Mouse (Mus musculus): ENCODE measurements around the gene Washc4. TPM values are rescaled to one million over a fixed set of nuclear protein-coding genes. Genes with fewer than 3 reads are reported as not detected.
A peak's percentile ranks its signal among the peaks of the same experiment; 100 is the strongest.

Gene Washc4
- polyA plus RNA-seq, 1 experiment, result 3.9 TPM

DNA sequence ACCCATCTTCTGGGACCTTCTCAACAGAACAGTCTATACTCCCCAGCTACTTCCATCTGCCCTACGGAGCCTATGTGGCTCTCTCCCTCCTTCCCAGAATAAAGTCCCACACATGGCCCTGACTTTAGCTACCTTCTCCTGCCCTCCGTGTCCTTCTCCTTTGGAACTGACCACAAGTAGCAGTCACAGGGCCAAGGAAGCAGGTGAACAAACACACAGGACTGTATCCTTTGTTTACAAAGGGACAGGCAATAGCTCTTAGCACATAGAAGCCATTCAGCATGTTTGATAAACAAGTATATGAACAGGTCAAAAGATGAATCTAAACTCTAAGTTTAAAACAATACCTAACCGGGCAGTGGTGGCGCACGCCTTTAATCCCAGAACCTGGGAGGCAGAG lies 86.3 kb downstream of the Washc4 start:
- DNase-seq, result no peak
- peaks cover 2% of the 10 kb centered on the region for H3K4me1 ChIP-seq (ENCODE audit: control insufficient read depth, insufficient read depth, low read length)
- no peak overlapping the region for H3K4me3 ChIP-seq (replicated peaks; ENCODE audit: extremely low read depth, low read depth, low read length)
- no peak for TF ChIP-seq CTCF (IDR thresholded peaks at IDR 0.05; ENCODE audit: insufficient read depth, low read length)
- TF ChIP-seq POLR2A (IDR thresholded peaks at IDR 0.05; ENCODE audit: borderline replicate concordance, extremely low read depth, low read depth, low read length), result no peak
- 82% methylated on average over 5 of the region's 5 CpGs for WGBS

DNA sequence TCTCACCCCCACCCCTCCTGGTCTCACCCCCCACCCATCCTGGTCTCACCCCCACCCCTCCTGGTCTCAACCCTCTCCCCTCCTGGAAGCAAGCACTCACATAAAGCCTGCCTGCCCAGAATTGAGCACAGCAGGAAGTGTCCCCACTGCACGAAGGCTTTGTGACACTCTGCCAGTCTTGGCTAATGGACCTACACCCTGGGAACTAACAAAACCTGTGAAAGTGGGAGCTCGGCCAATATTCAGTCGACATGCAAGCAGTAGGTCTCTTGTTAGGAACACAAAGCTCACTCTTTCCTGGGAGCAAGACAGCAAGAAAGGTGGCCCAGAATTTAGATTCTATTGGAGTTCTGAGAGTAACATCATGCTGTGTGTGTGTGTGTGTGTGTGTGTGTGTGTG lies 87.3 kb downstream of the Washc4 start:
- no peak for DNase-seq
- TF ChIP-seq CTCF (IDR thresholded peaks at IDR 0.05; ENCODE audit: insufficient read depth, low read length) (no peak), POLR2A (IDR thresholded peaks at IDR 0.05; ENCODE audit: borderline replicate concordance, extremely low read depth, low read depth, low read length) (no peak)
- WGBS, result 44% methylated on average over 3 of the region's 3 CpGs
- Histone ChIP-seq H3K4me3 (replicated peaks; ENCODE audit: extremely low read depth, low read depth, low read length) (no peak overlapping the region), H3K4me1 (ENCODE audit: control insufficient read depth, insufficient read depth, low read length) (peaks cover 2% of the 10 kb centered on the region)

DNA sequence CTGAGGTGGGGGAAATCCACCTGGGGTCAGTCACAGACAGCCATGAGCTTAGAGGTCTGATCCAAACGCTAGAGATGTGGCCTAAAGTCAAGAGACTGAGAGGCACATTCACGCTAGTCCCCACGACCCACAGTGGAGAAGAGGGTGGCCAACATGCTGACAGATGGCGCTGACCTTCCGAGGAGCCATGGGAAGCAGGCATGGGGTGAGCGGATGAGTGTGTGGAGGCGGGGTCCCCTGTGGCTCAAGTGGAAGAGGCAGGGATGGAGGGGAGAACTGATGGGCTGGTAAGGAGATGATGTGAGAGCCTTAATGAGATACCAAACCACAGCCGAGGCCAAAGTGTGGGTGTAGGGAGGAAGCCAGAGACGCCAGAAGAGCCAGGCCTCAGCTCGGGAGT lies 88.2 kb downstream of the Washc4 start:
- TF ChIP-seq POLR2A (IDR thresholded peaks at IDR 0.05; ENCODE audit: borderline replicate concordance, extremely low read depth, low read depth, low read length) (no peak), CTCF (IDR thresholded peaks at IDR 0.05; ENCODE audit: insufficient read depth, low read length) (no peak)
- Histone ChIP-seq H3K4me1 (ENCODE audit: control insufficient read depth, insufficient read depth, low read length) (peaks cover 2% of the 10 kb centered on the region), H3K4me3 (replicated peaks; ENCODE audit: extremely low read depth, low read depth, low read length) (no peak overlapping the region)
- no peak for DNase-seq
- 88% methylated on average over 10 of the region's 10 CpGs for WGBS

DNA sequence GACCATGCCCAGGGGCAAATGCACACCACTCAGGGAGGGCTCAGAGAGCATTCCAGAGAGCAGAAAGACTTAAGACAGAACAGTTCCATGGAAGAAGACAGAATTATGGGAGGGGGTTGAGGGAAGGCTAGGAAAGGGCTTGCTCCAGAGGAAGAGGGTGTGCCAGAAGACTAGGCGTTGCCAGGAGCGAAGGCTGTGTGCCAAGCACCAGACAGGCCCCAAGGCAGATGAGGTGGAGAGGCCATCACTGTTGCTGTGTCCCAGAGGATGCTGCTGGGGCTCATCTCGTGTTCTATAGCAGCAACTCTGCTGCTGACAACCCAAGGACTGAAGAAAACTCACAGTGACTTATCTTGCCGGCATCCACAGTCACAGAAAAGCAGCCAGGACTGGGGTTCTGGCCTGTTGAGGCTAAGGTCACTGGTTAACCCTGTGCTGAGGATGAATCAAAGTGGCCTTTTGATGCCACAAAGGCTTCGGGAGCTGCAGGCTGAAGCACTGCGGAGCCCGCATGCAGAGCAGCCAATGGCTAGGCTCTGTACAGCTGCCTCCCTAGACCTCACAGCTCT lies 89.3 kb downstream of the Washc4 start:
- WGBS, result 74% methylated on average over 7 of the region's 7 CpGs
- H3K4me3 ChIP-seq (replicated peaks; ENCODE audit: extremely low read depth, low read depth, low read length), result no peak overlapping the region
- no peak for DNase-seq
- peaks cover 2% of the 10 kb centered on the region for H3K4me1 ChIP-seq (ENCODE audit: control insufficient read depth, insufficient read depth, low read length)
- TF ChIP-seq CTCF (IDR thresholded peaks at IDR 0.05; ENCODE audit: insufficient read depth, low read length) (no peak), POLR2A (IDR thresholded peaks at IDR 0.05; ENCODE audit: borderline replicate concordance, extremely low read depth, low read depth, low read length) (no peak)

DNA sequence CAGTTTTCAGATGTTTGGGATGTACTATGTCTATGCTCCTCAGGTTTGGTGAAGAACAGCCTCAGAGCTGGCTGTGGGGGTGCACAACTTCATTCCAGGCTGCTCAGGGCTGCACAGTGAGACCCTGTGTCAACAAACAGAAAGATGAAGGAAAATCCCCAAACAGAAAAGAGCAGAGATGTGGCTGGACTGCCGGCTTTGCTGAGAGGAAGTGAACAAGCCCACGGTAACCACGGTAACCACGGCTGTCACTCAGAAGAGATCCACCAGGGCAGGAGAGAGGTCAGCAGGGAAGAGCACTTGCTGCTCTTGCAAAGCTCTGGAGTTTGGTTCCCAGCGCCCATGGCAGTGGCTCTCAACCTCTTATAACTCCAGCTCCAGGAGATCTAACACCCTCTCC lies 90.9 kb downstream of the Washc4 start:
- TF ChIP-seq POLR2A (IDR thresholded peaks at IDR 0.05; ENCODE audit: borderline replicate concordance, extremely low read depth, low read depth, low read length), result no peak
- TF ChIP-seq CTCF (IDR thresholded peaks at IDR 0.05; ENCODE audit: insufficient read depth, low read length), result no peak
- peaks cover under 1% of the 10 kb centered on the region for H3K4me1 ChIP-seq (ENCODE audit: control insufficient read depth, insufficient read depth, low read length)
- no peak overlapping the region for H3K4me3 ChIP-seq (replicated peaks; ENCODE audit: extremely low read depth, low read depth, low read length)
- WGBS, result 27% methylated on average over 5 of the region's 5 CpGs
- no peak for DNase-seq

DNA sequence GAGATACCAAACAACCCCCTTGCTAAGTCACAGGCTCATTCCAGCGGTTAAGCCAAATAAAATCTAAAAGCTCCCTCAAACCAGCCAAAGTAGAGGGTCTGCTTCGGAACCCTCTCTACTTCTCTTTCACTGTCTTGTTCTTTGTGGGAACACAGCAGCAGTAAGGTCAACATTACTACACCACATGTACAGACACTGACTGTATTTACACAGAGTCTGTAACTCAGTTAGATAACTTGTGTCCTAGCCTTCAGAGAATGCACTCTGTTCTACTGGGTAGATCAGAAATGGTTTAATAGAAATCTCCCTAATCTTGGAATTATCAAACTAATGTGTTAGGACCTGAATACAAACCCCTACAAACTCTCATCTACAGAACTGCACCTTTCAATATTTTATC lies 92.6 kb downstream of the Washc4 start:
- Histone ChIP-seq H3K4me1 (ENCODE audit: control insufficient read depth, insufficient read depth, low read length) (no peaks in the 10 kb centered on the region; the same call in 1 of the 2 replicates), H3K4me3 (replicated peaks; ENCODE audit: extremely low read depth, low read depth, low read length) (no peak overlapping the region)
- no peak for DNase-seq
- 90% methylated on average over 2 of the region's 2 CpGs for WGBS
- no peak for TF ChIP-seq CTCF (IDR thresholded peaks at IDR 0.05; ENCODE audit: insufficient read depth, low read length)
- no peak for TF ChIP-seq POLR2A (IDR thresholded peaks at IDR 0.05; ENCODE audit: borderline replicate concordance, extremely low read depth, low read depth, low read length)

DNA sequence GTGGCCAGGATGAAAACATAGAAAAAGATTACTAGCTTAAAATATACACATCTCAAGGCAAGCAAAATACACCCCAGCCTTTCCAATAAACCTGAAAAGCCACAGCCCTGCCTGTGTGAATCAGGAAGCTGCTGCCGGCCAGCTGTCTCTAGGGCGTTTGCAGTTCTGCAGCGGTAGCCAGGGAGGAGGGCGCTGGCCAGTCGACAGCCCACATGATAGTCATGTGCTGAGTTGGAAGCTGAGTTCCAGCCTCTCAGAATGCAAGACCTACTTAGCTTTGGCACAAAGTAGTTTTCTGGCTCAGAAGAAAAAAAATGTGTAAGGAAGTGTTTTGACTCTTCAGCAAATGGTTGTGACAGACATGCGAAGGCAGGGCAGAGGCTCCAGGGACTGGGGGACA lies 93.7 kb downstream of the Washc4 start:
- TF ChIP-seq CTCF (IDR thresholded peaks at IDR 0.05; ENCODE audit: insufficient read depth, low read length), result no peak
- peak; percentile 39; the same call in 1 of the 2 replicates for TF ChIP-seq POLR2A (IDR thresholded peaks at IDR 0.05; ENCODE audit: borderline replicate concordance, extremely low read depth, low read depth, low read length)
- no peak overlapping the region for H3K4me3 ChIP-seq (replicated peaks; ENCODE audit: extremely low read depth, low read depth, low read length)
- H3K4me1 ChIP-seq (ENCODE audit: control insufficient read depth, insufficient read depth, low read length), result peaks cover 5% of the 10 kb centered on the region; the same call in 1 of the 2 replicates
- peak; percentile 62 for DNase-seq
- WGBS, result 9% methylated on average over 6 of the region's 6 CpGs

DNA sequence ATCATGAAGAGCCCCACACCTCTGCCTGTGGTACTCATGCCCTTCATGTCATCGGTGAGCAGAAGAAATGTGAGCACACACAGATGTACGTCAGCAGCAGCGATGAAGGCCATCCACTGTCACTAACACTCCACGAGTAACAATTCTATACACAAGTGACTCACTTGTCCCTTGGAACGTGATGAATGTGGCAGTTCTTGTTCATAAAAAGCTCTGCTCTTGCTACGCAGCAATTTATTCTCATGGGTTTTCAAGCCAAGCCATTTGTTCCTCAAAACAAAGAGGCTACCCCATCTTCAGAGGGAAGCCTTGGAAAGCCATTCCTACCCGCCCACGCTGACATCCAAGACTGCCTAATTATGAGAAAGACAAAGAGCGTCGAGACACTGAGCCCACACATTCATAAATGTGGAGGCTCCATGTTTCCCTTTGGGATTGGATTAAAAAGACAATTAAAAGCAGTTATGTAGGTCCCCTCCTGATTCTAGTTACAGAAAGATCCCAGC lies 96.4 kb downstream of the Washc4 start:
- WGBS, result 89% methylated on average over 10 of the region's 10 CpGs
- H3K4me3 ChIP-seq (replicated peaks; ENCODE audit: extremely low read depth, low read depth, low read length), result no peak overlapping the region
- no peak for DNase-seq
- H3K4me1 ChIP-seq (ENCODE audit: control insufficient read depth, insufficient read depth, low read length), result peaks cover 12% of the 10 kb centered on the region
- no peak for TF ChIP-seq POLR2A (IDR thresholded peaks at IDR 0.05; ENCODE audit: borderline replicate concordance, extremely low read depth, low read depth, low read length)
- TF ChIP-seq CTCF (IDR thresholded peaks at IDR 0.05; ENCODE audit: insufficient read depth, low read length), result no peak

DNA sequence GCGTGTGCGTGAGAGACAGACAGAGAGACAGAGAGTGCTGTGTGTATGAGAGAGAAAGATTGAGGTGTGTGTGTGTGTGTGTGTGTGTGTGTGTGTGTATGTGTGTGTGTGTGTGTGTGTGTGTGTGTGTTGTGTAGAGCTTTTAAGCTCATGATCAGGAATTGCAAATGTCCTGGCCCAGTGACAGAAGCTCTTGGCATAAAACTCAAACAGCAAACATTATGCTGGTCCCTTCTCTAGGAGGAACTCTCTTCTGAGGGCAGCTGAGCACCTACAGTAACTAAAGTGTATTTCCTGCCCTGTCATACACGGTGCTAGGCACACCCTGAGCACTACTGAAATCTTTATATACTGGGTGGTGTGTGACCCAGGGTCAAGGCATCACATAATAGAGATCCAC lies 98.1 kb downstream of the Washc4 start:
- no peak for TF ChIP-seq CTCF (IDR thresholded peaks at IDR 0.05; ENCODE audit: insufficient read depth, low read length)
- TF ChIP-seq POLR2A (IDR thresholded peaks at IDR 0.05; ENCODE audit: borderline replicate concordance, extremely low read depth, low read depth, low read length), result no peak
- 42% methylated on average over 3 of the region's 3 CpGs for WGBS
- no peak overlapping the region for H3K4me3 ChIP-seq (replicated peaks; ENCODE audit: extremely low read depth, low read depth, low read length)
- peaks cover 15% of the 10 kb centered on the region for H3K4me1 ChIP-seq (ENCODE audit: control insufficient read depth, insufficient read depth, low read length)
- DNase-seq, result no peak

DNA sequence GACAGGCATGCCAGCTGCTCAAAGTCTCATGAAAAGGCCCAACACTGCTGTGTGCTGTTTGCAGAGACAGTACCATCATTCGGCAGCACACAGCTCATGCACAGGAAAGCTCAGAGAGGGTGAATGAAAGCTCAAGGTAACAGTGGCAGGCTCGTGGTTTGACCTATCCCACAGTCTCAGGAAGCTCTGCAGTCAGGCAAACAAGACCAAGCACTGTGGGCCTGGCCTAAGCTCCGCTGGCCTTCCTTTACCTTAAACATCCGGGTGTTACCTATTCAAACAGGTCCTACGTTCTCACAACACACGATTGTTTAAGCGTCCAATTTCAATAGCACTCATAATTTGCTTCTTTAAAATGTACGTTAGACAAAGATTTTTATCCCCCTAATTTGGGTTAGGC lies 100.6 kb downstream of the Washc4 start:
- Histone ChIP-seq H3K4me3 (replicated peaks; ENCODE audit: extremely low read depth, low read depth, low read length) (no peak overlapping the region), H3K4me1 (ENCODE audit: control insufficient read depth, insufficient read depth, low read length) (peaks cover 25% of the 10 kb centered on the region)
- WGBS, result 73% methylated on average over 8 of the region's 8 CpGs
- no peak for DNase-seq
- TF ChIP-seq POLR2A (IDR thresholded peaks at IDR 0.05; ENCODE audit: borderline replicate concordance, extremely low read depth, low read depth, low read length) (no peak), CTCF (IDR thresholded peaks at IDR 0.05; ENCODE audit: insufficient read depth, low read length) (no peak)

Measured in lung, adult 2 months (tissue).